Mouse (Mus musculus) heart, embryonic 14.5 days (tissue): ENCODE results near the gene Ogg1. TPM values are rescaled to one million over a fixed set of nuclear protein-coding genes. Genes with fewer than 3 reads are reported as not detected.

ENCODE experiments used
- ATAC-seq: fragments of 200-750 bp; cut with Nextera tagmentation; 2 replicates; pipeline ENCODE4 v1.8.0; 2017; ENCODE audit warnings: low read depth, moderate TSS enrichment; ENCODE audit not compliant: insufficient number of reproducible peaks, insufficient read depth, low FRiP score
- H3K27ac ChIP-seq, 2 experiments: fragments of 200-500 bp in 1 of 2; fragments of 300-500 bp in 1 of 2; sonication (generic) in 1 of 2; replicated peaks in 1 of 2; 2 replicates each; pipeline ENCODE4 v1.5.1; 2012 to 2014; ENCODE audit warnings: low read depth in 2 of 2, low read length in 2 of 2, control low read depth in 1 of 2, mild to moderate bottlenecking in 1 of 2, mixed read lengths in 1 of 2; ENCODE audit not compliant: control insufficient read depth in 1 of 2, insufficient read depth in 1 of 2
- H3K27me3 ChIP-seq: fragments of 300-500 bp; sonication (generic); 2 replicates; pipeline ENCODE4 v1.6.1; 2014; ENCODE audit warnings: mild to moderate bottlenecking, low read length, control low read depth; ENCODE audit not compliant: control insufficient read depth, insufficient read depth
- H3K36me3 ChIP-seq: fragments of 300-500 bp; sonication (generic); 2 replicates; pipeline ENCODE4 v1.6.1; 2014; ENCODE audit warnings: mild to moderate bottlenecking, control low read depth, low read length, mixed read lengths; ENCODE audit not compliant: control insufficient read depth, insufficient read depth
- H3K4me1 ChIP-seq, 2 experiments: fragments of 200-500 bp in 1 of 2; fragments of 300-500 bp in 1 of 2; sonication (generic) in 1 of 2; 2 replicates each; pipeline ENCODE4 v1.6.1; 2012 to 2014; ENCODE audit warnings: low read length in 2 of 2, control low read depth in 1 of 2, mixed read lengths in 1 of 2; ENCODE audit not compliant: control insufficient read depth in 2 of 2, insufficient read depth in 2 of 2
- H3K4me2 ChIP-seq: fragments of 300-500 bp; sonication (generic); 2 replicates; pipeline ENCODE4 v1.6.1; 2014; ENCODE audit warnings: mild to moderate bottlenecking, low read length
- H3K4me3 ChIP-seq, 2 experiments: fragments of 200-500 bp in 1 of 2; fragments of 300-500 bp in 1 of 2; sonication (generic) in 1 of 2; 2 replicates each; pipeline ENCODE4 v1.5.1; 2012 to 2014; ENCODE audit warnings: low read length in 2 of 2, mild to moderate bottlenecking in 2 of 2, control low read depth in 1 of 2, low read depth in 1 of 2, moderate library complexity in 1 of 2; ENCODE audit not compliant: control insufficient read depth in 1 of 2, insufficient read depth in 1 of 2
- H3K9ac ChIP-seq: fragments of 300-500 bp; sonication (generic); 2 replicates; pipeline ENCODE4 v1.6.1; 2014; ENCODE audit warnings: mild to moderate bottlenecking, low read length
- H3K9me3 ChIP-seq: fragments of 300-500 bp; sonication (generic); 2 replicates; pipeline ENCODE4 v1.6.1; 2016; ENCODE audit warnings: low read length, control low read depth; ENCODE audit not compliant: control insufficient read depth
- WGBS: fragments of 180-500 bp; shearing (Covaris S2); extraction: QIAGEN DNeasy Blood & Tissue Kit; methylation state at CpG from one replicate; pipeline ENCODE4 v1.1.7; 2014; 5-methylcytosine and 5-hydroxymethylcytosine counted together
- polyA plus RNA-seq: library from polyadenylated mRNA; unstranded; fragments of >200 nt; fragmentation: Nextera tagmentation; extraction: Ambion mirVana; gene quantifications from 2 replicates; pipeline ENCODE4 v1.2.1, GENCODE M21; 2014

The Ogg1 gene
- polyA plus RNA-seq, 1 experiment from 2014 or later = 10.1 TPM

DNA sequence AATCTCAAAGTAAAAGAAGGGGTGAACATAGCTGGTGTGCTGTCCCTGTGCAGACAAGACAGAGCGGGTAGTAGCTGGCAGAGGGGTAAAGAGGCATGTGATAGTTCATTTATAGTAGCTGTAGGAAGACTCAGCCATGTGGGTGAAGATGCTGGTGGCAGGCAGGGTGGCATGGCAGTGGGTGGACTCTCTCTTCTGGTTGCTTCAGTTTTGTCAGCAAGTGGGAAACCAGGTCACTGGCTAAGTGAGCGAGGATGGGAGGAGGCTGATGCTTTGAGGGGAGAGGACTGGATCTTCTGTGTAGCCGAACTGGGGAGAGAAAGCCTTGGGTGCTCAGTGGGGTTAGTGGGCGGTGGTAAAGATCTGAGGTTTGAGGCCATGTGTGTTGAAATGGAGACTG, 39.5 kb upstream of the Ogg1 start:
- Histone ChIP-seq H3K27me3 (peaks cover 38% of the 10 kb centered on the region), H3K4me2 (no peak overlapping the region), H3K9ac (no peak overlapping the region), H3K4me1 (peaks cover 0 to 2% of the 10 kb centered on the region in 2 experiments; a peak in 1 of 4 replicates), H3K9me3 (no peaks in the 10 kb centered on the region), H3K27ac (no peak overlapping the region), H3K36me3 (no peaks in the 10 kb centered on the region), H3K4me3 (no peak overlapping the region)
- WGBS = 62% methylated on average over 4 of the region's 4 CpGs
- ATAC-seq = no peak

DNA sequence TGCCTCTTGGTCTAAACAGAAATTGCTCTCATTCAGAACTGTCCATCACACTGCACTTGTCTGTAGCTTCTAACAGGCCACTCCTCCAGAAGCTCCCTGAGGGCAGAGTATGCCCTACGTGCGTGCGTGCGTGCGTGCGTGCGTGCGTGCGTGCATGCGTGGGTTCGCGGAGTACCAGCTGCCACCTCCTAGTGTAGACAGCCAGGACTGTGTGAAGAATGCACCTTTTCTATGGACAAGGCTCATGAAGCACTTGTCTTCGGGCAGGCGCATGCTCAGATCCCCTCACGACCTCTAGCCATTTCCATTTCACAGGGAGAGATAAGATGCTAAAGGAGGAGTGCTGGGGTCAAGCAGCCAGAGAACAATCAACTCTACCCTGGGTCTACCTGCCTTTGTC, 37.4 kb upstream of the Ogg1 start:
- Histone ChIP-seq H3K4me3 (no peak overlapping the region), H3K36me3 (no peaks in the 10 kb centered on the region), H3K4me2 (no peak overlapping the region), H3K9ac (no peak overlapping the region), H3K4me1 (no peaks in the 10 kb centered on the region), H3K9me3 (no peaks in the 10 kb centered on the region), H3K27me3 (peaks cover 17% of the 10 kb centered on the region), H3K27ac (no peak overlapping the region)
- no peak for ATAC-seq
- WGBS = 81% methylated on average over 15 of the region's 15 CpGs

DNA sequence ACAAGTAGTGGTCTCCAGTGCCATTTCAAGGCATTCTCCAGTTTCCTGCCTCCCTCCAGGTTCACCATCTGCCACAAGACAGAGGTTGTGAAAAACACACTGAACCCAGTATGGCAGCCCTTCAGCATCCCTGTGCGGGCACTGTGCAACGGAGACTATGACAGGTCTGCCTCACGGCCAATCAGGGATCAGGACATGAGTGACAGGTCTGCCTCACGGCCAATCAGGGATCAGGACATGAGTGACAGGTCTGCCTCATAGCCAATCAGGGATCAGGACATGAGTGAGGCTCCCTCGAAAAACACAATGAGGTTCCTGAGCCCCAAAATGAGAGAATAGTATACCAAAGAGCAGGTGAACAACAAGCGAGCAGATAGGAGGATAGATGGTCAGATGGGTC, 36.4 kb upstream of the Ogg1 start:
- peaks cover 8% of the 10 kb centered on the region; the same call in 1 of the 2 replicates for H3K27me3 ChIP-seq
- H3K4me2 ChIP-seq = no peak overlapping the region
- H3K36me3 ChIP-seq = no peaks in the 10 kb centered on the region
- H3K9ac ChIP-seq = no peak overlapping the region
- no peak overlapping the region for H3K27ac ChIP-seq
- no peak for ATAC-seq
- H3K9me3 ChIP-seq = no peaks in the 10 kb centered on the region
- H3K4me3 ChIP-seq = no peak overlapping the region
- WGBS = 62% methylated on average over 6 of the region's 6 CpGs
- H3K4me1 ChIP-seq = no peaks in the 10 kb centered on the region

DNA sequence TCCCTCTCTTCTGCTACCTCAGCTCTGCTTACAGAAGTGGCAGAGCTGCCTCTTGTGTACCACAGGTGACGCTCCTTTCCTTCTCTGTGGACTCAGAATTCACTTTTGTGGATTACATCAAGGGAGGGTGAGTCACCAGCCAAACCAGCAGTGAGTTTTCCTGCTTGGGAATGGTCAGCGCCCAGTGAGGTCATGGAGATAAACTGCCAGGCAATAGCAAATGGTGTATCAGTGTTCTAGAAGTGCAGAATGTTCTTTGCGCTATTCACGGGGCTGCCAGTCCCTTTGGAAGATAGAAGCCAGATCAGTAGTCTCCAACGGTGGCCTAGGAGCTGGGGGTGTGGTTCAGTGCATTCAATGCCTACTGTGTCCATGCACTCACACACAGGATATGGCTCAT, 33.8 kb upstream of the Ogg1 start:
- H3K36me3 ChIP-seq = no peaks in the 10 kb centered on the region

DNA sequence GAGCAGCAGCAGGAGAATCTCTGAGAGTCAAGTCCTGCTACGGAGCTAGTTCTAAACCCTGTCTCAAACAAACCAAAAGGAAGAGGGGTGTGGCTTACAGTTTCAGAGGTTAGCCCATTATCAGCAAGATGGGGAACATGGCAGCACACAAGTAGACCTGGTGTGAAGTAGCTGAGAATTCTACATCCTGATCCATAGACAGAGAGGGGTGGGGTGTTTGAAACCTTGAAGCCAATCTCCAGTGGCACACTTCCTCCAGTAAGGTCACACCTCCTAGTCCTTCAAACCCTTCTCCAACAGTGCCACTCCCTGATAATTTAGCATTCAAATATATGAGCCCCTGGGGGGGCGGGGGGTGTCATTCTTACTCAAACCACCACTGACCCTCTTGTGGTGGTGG, 30.7 kb upstream of the Ogg1 start:
- no peaks in the 10 kb centered on the region for H3K9me3 ChIP-seq
- 63% methylated on average over 2 of the region's 2 CpGs for WGBS
- H3K36me3 ChIP-seq = no peaks in the 10 kb centered on the region
- no peak overlapping the region for H3K4me3 ChIP-seq
- H3K27me3 ChIP-seq = no peaks in the 10 kb centered on the region
- ATAC-seq = no peak
- no peaks in the 10 kb centered on the region for H3K4me1 ChIP-seq
- no peak overlapping the region for H3K9ac ChIP-seq
- H3K4me2 ChIP-seq = no peak overlapping the region
- H3K27ac ChIP-seq = no peak overlapping the region

More for the DNA sequence above, 33.8 kb upstream of the Ogg1 start:
- Histone ChIP-seq H3K4me3 (no peak overlapping the region), H3K9ac (no peak overlapping the region), H3K9me3 (no peaks in the 10 kb centered on the region), H3K4me2 (no peak overlapping the region), H3K27me3 (no peaks in the 10 kb centered on the region), H3K27ac (no peak overlapping the region), H3K4me1 (no peaks in the 10 kb centered on the region)
- WGBS = 27% methylated on average over 5 of the region's 5 CpGs
- no peak for ATAC-seq

DNA sequence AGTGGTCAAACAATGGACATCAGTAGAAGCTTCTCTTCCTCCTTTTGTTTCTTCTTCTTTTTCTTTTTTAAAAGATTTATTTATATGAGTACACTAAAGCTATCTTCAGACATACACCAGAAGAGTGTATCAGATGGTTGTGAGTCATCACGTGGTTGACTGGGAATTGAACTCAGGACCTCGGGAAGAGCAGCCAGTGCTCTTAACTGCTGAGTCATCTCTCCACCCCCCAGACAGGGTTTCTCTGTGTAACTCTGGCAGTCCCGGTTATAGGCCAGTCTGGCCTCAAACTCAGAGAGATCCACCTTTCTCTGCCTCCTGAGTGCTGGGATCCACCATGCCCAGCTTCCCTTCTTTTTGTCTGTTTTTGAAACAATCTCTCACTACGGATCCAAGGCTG, 30.1 kb upstream of the Ogg1 start:
- Histone ChIP-seq H3K9me3 (no peaks in the 10 kb centered on the region), H3K27ac (no peak overlapping the region), H3K4me1 (no peaks in the 10 kb centered on the region), H3K4me3 (no peak overlapping the region), H3K36me3 (no peaks in the 10 kb centered on the region), H3K9ac (no peak overlapping the region), H3K4me2 (no peak overlapping the region), H3K27me3 (no peaks in the 10 kb centered on the region)
- 64% methylated on average over 4 of the region's 4 CpGs for WGBS
- ATAC-seq = no peak

DNA sequence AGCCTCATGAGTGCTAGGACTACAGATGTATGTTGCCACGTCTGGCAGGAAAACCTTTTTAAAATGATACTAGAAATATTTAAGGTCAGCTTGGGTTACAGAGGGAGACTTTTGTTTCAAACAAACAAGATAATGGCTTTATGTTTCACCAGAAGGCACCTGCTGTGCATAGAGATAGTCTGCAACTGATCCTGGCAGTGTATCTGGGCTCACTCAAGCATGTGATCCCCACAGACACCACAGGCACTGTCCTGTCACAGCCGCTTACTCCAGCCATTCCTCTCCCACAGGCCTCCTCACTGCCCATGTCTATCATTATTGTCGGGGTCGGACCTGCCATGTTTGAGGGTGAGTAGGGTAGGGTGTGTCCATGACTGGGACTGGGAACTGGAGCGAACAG, 25.4 kb upstream of the Ogg1 start:
- H3K27me3 ChIP-seq = no peaks in the 10 kb centered on the region
- no peak overlapping the region for H3K4me3 ChIP-seq
- 75% methylated on average over 5 of the region's 5 CpGs for WGBS
- no peaks in the 10 kb centered on the region for H3K9me3 ChIP-seq
- H3K9ac ChIP-seq = no peak overlapping the region
- H3K4me2 ChIP-seq = no peak overlapping the region
- ATAC-seq = no peak
- H3K27ac ChIP-seq = no peak overlapping the region
- H3K4me1 ChIP-seq = peaks cover 0 to 3% of the 10 kb centered on the region in 2 experiments; a peak in 1 of 4 replicates
- H3K36me3 ChIP-seq = no peaks in the 10 kb centered on the region

DNA sequence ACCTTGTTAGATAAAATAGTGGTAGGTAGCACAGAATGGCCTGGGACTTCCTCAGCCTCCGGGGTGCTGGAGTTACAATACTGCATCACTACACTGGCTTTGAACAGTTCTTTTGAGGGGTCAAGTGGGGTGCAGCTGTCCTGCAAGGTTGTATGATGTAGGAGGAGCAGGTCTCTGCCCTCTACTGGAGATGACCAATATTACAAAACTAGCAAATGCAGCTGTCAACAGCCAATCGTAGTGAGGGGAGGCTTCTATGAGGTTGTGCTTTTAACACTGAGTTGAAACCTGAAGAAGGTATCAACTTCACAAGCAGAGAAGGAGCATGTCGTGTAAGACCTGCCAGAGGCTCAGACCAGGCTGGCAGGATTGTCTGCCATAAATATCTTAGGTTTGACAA, 24.5 kb upstream of the Ogg1 start:
- no peak overlapping the region for H3K4me3 ChIP-seq
- ATAC-seq = no peak
- H3K4me2 ChIP-seq = no peak overlapping the region
- no peak overlapping the region for H3K27ac ChIP-seq
- no peak overlapping the region for H3K9ac ChIP-seq
- H3K4me1 ChIP-seq = peaks cover 0 to 3% of the 10 kb centered on the region in 2 experiments; a peak in 1 of 4 replicates
- H3K36me3 ChIP-seq = no peaks in the 10 kb centered on the region
- H3K27me3 ChIP-seq = no peaks in the 10 kb centered on the region
- 17% methylated on average over 3 of the region's 3 CpGs for WGBS
- no peaks in the 10 kb centered on the region for H3K9me3 ChIP-seq
